Mouse (Mus musculus): Measurements from ENCODE around the gene Ache.

DNA sequence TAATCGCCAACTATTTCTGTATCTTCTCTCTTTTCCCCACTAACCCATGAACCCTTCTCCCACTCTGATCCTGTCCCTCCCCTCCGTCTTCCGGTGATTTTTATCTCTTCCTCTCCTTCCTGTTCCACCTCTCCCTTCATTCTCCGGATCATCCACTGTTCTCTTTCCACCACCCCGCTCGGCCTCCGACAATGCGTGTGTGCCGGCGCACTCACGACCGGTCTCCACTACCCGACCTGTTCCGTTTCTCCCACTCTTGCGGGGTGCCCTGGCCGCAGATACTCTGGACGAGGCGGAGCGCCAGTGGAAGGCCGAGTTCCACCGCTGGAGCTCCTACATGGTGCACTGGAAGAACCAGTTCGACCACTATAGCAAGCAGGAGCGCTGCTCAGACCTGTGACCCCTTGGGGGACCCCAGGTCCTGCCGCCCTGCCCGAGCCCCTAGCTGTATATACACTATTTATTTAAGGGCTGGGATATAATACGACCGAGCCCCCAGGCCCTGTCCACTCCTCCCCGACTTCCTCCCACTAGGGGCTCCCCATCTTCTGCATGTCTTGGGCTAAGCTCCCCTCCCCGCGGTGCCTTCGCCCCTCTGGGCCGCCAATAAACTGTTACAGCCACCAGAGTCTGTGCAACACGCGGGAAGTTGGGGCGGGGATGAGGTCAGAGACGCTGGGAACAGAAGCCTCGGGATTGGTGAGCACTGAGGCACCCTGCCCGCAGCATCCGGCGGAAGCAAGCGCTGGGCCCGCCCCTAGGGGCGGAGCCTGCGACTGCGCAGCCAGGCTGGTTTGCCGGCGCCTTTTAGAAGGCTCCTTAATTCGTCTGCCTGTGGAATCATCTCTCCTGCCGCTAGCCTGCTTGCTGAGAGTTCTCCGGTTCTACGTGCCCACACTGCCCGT, 6.8 kb downstream of the Ache start, which contains the start of gene Ufsp1:
- TF ChIP-seq POLR2A (IDR thresholded peaks at IDR 0.05; ENCODE audit: low read depth, low read length) (peak; percentile 92), EP300 (IDR thresholded peaks at IDR 0.05; ENCODE audit: low read length) (no peak), CTCF (conservative IDR thresholded peaks at IDR 0.05 in 1 of 2, IDR thresholded peaks at IDR 0.05 in 1 of 2; ENCODE audit: low read depth in 2 of 2, low read length in 2 of 2) (peak in 1 of 2 experiments; percentile 1; a peak in 1 of 4 replicates), BHLHE40 (IDR thresholded peaks at IDR 0.05; ENCODE audit: low read depth, low read length) (no peak), HCFC1 (IDR thresholded peaks at IDR 0.05; ENCODE audit: low read depth, low read length) (peak; percentile 82), UBTF (IDR thresholded peaks at IDR 0.05; ENCODE audit: low read depth, low read length) (no peak), KAT2A (IDR thresholded peaks at IDR 0.05; ENCODE audit: insufficient replicate concordance, low read length) (peak; percentile 60; the same call in 1 of the 2 replicates), ELF1 (IDR thresholded peaks at IDR 0.05; ENCODE audit: low read depth, low read length) (peak; percentile 66; the same call in 1 of the 2 replicates), POLR2AphosphoS2 (IDR thresholded peaks at IDR 0.05; ENCODE audit: low read depth, low read length) (peak; percentile 93), SMC3 (IDR thresholded peaks at IDR 0.05; ENCODE audit: low read depth, low read length) (no peak), CHD2 (IDR thresholded peaks at IDR 0.05; ENCODE audit: low read length) (no peak)

All from CH12.LX (cell line).